Mouse (Mus musculus) heart, embryonic 14.5 days (tissue): Measurements from ENCODE around the gene Gm49711. TPM values are rescaled to one million over a fixed set of nuclear protein-coding genes. Genes with fewer than 3 reads are reported as not detected.
"Not testable (repeated sequence)": the region's sequence is repeated elsewhere in the genome, so short reads cannot be mapped to it uniquely, and the experiment has no call there.

Experiments
- ATAC-seq: fragments of 200-750 bp; cut with Nextera tagmentation; 2 replicates; pipeline ENCODE4 v1.8.0; 2017; ENCODE audit warnings: low read depth, moderate TSS enrichment; ENCODE audit not compliant: insufficient number of reproducible peaks, insufficient read depth, low FRiP score
- H3K27ac ChIP-seq, 2 experiments: fragments of 200-500 bp in 1 of 2; fragments of 300-500 bp in 1 of 2; sonication (generic) in 1 of 2; replicated peaks in 1 of 2; 2 replicates each; pipeline ENCODE4 v1.5.1; 2012 to 2014; ENCODE audit warnings: low read depth in 2 of 2, low read length in 2 of 2, control low read depth in 1 of 2, mild to moderate bottlenecking in 1 of 2, mixed read lengths in 1 of 2; ENCODE audit not compliant: control insufficient read depth in 1 of 2, insufficient read depth in 1 of 2
- H3K27me3 ChIP-seq: fragments of 300-500 bp; sonication (generic); 2 replicates; pipeline ENCODE4 v1.6.1; 2014; ENCODE audit warnings: mild to moderate bottlenecking, low read length, control low read depth; ENCODE audit not compliant: control insufficient read depth, insufficient read depth
- H3K36me3 ChIP-seq: fragments of 300-500 bp; sonication (generic); 2 replicates; pipeline ENCODE4 v1.6.1; 2014; ENCODE audit warnings: mild to moderate bottlenecking, control low read depth, low read length, mixed read lengths; ENCODE audit not compliant: control insufficient read depth, insufficient read depth
- H3K4me1 ChIP-seq, 2 experiments: fragments of 200-500 bp in 1 of 2; fragments of 300-500 bp in 1 of 2; sonication (generic) in 1 of 2; 2 replicates each; pipeline ENCODE4 v1.6.1; 2012 to 2014; ENCODE audit warnings: low read length in 2 of 2, control low read depth in 1 of 2, mixed read lengths in 1 of 2; ENCODE audit not compliant: control insufficient read depth in 2 of 2, insufficient read depth in 2 of 2
- H3K4me2 ChIP-seq: fragments of 300-500 bp; sonication (generic); 2 replicates; pipeline ENCODE4 v1.6.1; 2014; ENCODE audit warnings: mild to moderate bottlenecking, low read length
- H3K4me3 ChIP-seq, 2 experiments: fragments of 200-500 bp in 1 of 2; fragments of 300-500 bp in 1 of 2; sonication (generic) in 1 of 2; 2 replicates each; pipeline ENCODE4 v1.5.1; 2012 to 2014; ENCODE audit warnings: low read length in 2 of 2, mild to moderate bottlenecking in 2 of 2, control low read depth in 1 of 2, low read depth in 1 of 2, moderate library complexity in 1 of 2; ENCODE audit not compliant: control insufficient read depth in 1 of 2, insufficient read depth in 1 of 2
- H3K9ac ChIP-seq: fragments of 300-500 bp; sonication (generic); 2 replicates; pipeline ENCODE4 v1.6.1; 2014; ENCODE audit warnings: mild to moderate bottlenecking, low read length
- H3K9me3 ChIP-seq: fragments of 300-500 bp; sonication (generic); 2 replicates; pipeline ENCODE4 v1.6.1; 2016; ENCODE audit warnings: low read length, control low read depth; ENCODE audit not compliant: control insufficient read depth
- WGBS: fragments of 180-500 bp; shearing (Covaris S2); extraction: QIAGEN DNeasy Blood & Tissue Kit; methylation state at CpG from one replicate; pipeline ENCODE4 v1.1.7; 2014; 5-methylcytosine and 5-hydroxymethylcytosine counted together
- polyA plus RNA-seq: library from polyadenylated mRNA; unstranded; fragments of >200 nt; fragmentation: Nextera tagmentation; extraction: Ambion mirVana; gene quantifications from 2 replicates; pipeline ENCODE4 v1.2.1, GENCODE M21; 2014

The Gm49711 gene
- polyA plus RNA-seq, 1 experiment from 2014 or later = not detected

- no peak overlapping the region for H3K27ac ChIP-seq
- no peaks in the 10 kb centered on the region for H3K4me1 ChIP-seq
- H3K36me3 ChIP-seq = no peaks in the 10 kb centered on the region
- H3K27me3 ChIP-seq = no peaks in the 10 kb centered on the region
- no peak for ATAC-seq
- no peak overlapping the region for H3K4me2 ChIP-seq
- H3K9me3 ChIP-seq = no peaks in the 10 kb centered on the region
- WGBS = 74% methylated on average over 6 of the region's 6 CpGs
- no peak overlapping the region for H3K9ac ChIP-seq
- no peak overlapping the region for H3K4me3 ChIP-seq
Observed at GRCm38 (mm10) chr16:92195094-92195493, 137.0 kb downstream of the Gm49711 start.

- Histone ChIP-seq H3K4me1 (no peaks in the 10 kb centered on the region), H3K4me3 (no peak overlapping the region), H3K9me3 (no peaks in the 10 kb centered on the region), H3K9ac (no peak overlapping the region), H3K4me2 (no peak overlapping the region), H3K36me3 (no peaks in the 10 kb centered on the region), H3K27me3 (no peaks in the 10 kb centered on the region), H3K27ac (no peak overlapping the region)
- WGBS = 80% methylated on average over 8 of the region's 8 CpGs
- ATAC-seq = no peak
Observed at GRCm38 (mm10) chr16:92196741-92197331, 138.7 kb downstream of the Gm49711 start.

- no peaks in the 10 kb centered on the region for H3K4me1 ChIP-seq
- H3K4me3 ChIP-seq = no peak overlapping the region
- H3K36me3 ChIP-seq = no peaks in the 10 kb centered on the region
- H3K27ac ChIP-seq = no peak overlapping the region
- 73% methylated on average over 7 of the region's 7 CpGs for WGBS
- H3K27me3 ChIP-seq = no peaks in the 10 kb centered on the region
- no peak overlapping the region for H3K9ac ChIP-seq
- no peaks in the 10 kb centered on the region for H3K9me3 ChIP-seq
- no peak overlapping the region for H3K4me2 ChIP-seq
- no peak for ATAC-seq
Observed at GRCm38 (mm10) chr16:92200615-92201014, 142.5 kb downstream of the Gm49711 start.

GRCm38 (mm10) chr16:92203599-92203998 is 145.5 kb downstream of the Gm49711 start:
- no peaks in the 10 kb centered on the region for H3K4me1 ChIP-seq
- ATAC-seq = no peak
- 68% methylated on average over 8 of the region's 8 CpGs for WGBS
- no peaks in the 10 kb centered on the region for H3K9me3 ChIP-seq
- no peak overlapping the region for H3K4me2 ChIP-seq
- no peak overlapping the region for H3K27ac ChIP-seq
- H3K36me3 ChIP-seq = no peaks in the 10 kb centered on the region
- no peak overlapping the region for H3K4me3 ChIP-seq
- H3K27me3 ChIP-seq = no peaks in the 10 kb centered on the region
- H3K9ac ChIP-seq = no peak overlapping the region

- no peak for ATAC-seq
- WGBS = 76% methylated on average over 5 of the region's 5 CpGs
- no peaks in the 10 kb centered on the region for H3K4me1 ChIP-seq
Observed at GRCm38 (mm10) chr16:92209291-92209781, 151.2 kb downstream of the Gm49711 start.

GRCm38 (mm10) chr16:92210316-92210715 is 152.2 kb downstream of the Gm49711 start:
- not testable (repeated sequence) for H3K4me2 ChIP-seq, H3K27ac ChIP-seq, H3K27me3 ChIP-seq, H3K4me3 ChIP-seq, H3K36me3 ChIP-seq, H3K9ac ChIP-seq, H3K9me3 ChIP-seq, ATAC-seq, H3K4me1 ChIP-seq
- 91% methylated on average over 5 of the region's 5 CpGs for WGBS

More at GRCm38 (mm10) chr16:92209291-92209781, 151.2 kb downstream of the Gm49711 start:
- H3K4me3 ChIP-seq = no peak overlapping the region
- no peak overlapping the region for H3K9ac ChIP-seq
- H3K9me3 ChIP-seq = no peaks in the 10 kb centered on the region
- no peak overlapping the region for H3K27ac ChIP-seq
- no peaks in the 10 kb centered on the region for H3K27me3 ChIP-seq
- H3K36me3 ChIP-seq = no peaks in the 10 kb centered on the region
- no peak overlapping the region for H3K4me2 ChIP-seq

- not testable (repeated sequence) for H3K4me2 ChIP-seq, H3K4me3 ChIP-seq, H3K9ac ChIP-seq, H3K27me3 ChIP-seq, ATAC-seq, H3K9me3 ChIP-seq, H3K36me3 ChIP-seq, H3K27ac ChIP-seq, H3K4me1 ChIP-seq
- 70% methylated on average over 1 of the region's 1 CpGs for WGBS
Observed at GRCm38 (mm10) chr16:92213911-92214310, 155.8 kb downstream of the Gm49711 start.
